Mouse (Mus musculus): ENCODE measurements around the gene Klk4.

DNA sequence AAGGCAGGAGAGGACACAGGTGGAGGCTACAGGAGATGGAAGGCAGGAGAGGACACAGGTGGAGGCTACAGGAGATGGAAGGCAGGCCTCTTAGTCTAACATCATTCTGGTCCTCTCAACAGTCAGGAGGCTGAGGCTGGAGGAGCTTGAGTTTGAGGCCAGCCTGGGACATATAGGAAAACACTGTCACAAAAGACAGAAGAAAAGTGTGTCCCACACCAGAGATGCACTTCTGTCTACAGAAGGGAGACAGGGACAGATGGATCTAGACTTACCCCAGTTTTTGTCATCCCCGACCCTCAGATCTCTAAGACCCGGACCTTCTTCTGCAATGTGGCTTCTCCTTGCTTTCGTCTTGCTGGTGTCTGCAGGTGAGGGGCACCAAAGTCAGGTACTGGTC, 52.5 kb downstream of the Klk4 start, which contains the start of gene Klk15:
- TF ChIP-seq CTCF (IDR thresholded peaks at IDR 0.05; ENCODE audit: borderline replicate concordance, insufficient read depth, low read depth, low read length) = no peak
- TF ChIP-seq POLR2A (IDR thresholded peaks at IDR 0.05; ENCODE audit: borderline replicate concordance, insufficient read depth, low read length) = no peak

Data from cerebellum, adult 2 months (tissue).